Mouse (Mus musculus) megakaryocyte-erythroid progenitor cell, adult 5-6 weeks (primary cell): ENCODE measurements at regions not wholly inside any gene's neighbourhood (a gene's known extent, or its start where the extent isn't known, plus 50 kb on each side); places are given as distances from the start of the nearest gene placed in this dataset.

Experiments
- ATAC-seq: replicated peaks from 2 replicates; pipeline ENCODE4 v1.8.0; 2016; ENCODE audit warnings: mild to moderate bottlenecking, inconsistent platforms; ENCODE audit not compliant: severe bottlenecking, poor library complexity, low FRiP score, low TSS enrichment

- no peak for ATAC-seq
Measured at GRCm38 (mm10) chr13:63693636-63694035, 120.2 kb upstream of the Ptch1 start.

DNA sequence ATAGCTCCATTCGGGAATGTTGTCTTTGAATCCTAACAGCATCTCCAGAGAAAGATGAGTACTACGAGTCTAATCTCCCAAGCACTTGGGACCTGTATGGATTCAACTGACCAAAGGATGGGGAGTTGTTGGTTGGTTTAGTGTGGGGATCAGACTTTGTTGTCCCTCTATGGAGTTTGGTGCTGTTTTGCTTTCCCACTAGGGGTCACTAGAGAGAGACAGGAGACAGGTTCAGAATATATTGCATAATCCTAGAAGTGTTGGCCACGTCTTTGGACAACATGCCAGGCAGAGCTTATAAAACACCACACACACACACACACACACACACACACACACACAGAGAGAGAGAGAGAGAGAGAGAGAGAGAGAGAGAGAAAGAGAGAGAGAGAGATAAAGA is 118.6 kb upstream of the Ercc6l2 start:
- ATAC-seq: peak; percentile 77

DNA sequence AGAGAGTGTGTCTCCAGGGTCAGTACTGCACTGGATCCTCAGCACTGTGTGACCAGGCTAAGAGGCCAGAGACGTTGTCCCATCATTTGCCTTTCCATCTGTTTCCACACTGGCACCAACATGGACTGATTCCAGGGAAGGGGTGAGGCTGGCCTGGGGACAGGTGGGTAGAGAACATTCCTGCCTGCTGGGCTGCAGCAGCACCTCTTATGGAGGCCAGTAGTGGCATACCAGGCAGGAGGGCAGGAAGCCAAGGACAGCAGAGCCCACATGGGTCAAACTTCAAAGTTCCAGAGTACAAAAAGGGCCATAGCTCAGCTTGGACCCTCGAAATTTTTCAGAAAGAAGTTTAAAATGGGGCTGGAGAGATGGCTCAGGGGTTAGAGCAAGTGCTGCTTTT is 115.4 kb upstream of the Ercc6l2 start:
- ATAC-seq: no peak

DNA sequence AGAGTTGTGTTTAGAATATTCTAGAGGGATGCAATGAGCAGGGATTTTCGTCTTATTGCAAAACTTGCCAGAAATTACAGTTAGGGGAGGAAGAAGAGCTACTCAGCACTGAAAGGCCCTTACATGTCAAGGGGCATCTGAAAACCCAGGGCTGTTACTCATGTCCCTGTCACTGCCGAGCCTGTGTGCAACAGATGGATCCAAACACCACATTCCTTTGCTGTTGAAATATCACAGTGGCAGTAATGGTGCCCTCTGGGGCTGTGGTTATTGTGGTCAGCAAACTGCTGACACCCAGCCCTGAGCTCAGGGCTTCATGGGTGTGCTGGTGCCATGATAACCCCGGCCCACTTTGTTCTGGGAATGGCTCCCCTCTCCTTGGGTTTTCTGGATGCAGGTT is 114.3 kb upstream of the Ercc6l2 start:
- peak; percentile 43; the same call in 1 of the 2 replicates for ATAC-seq

- ATAC-seq: 0 out of 2 replicates have a peak, but pooled peaks have one; percentile 31
Measured at GRCm38 (mm10) chr13:63701199-63702175, 113.6 kb upstream of the Ercc6l2 start.

DNA sequence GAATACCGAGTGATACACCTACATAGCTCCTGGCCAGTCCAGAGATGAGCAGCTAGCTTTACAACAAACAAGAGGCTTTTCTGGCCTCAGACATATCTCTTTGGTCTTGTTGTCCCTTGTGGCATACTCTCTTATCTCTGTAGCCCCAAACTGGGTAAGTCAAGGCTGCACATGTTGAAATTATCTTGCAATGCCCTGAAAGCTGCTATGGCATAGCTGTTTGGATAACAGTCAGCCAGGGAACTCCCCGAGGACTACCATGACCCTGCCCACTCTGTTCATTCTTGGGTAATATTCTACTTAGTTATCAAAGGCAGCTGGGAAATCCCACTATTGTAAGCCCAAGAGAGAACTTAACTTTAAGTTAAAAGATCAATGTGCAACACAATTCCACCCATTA is 106.5 kb upstream of the Ercc6l2 start:
- peak; percentile 93 for ATAC-seq

DNA sequence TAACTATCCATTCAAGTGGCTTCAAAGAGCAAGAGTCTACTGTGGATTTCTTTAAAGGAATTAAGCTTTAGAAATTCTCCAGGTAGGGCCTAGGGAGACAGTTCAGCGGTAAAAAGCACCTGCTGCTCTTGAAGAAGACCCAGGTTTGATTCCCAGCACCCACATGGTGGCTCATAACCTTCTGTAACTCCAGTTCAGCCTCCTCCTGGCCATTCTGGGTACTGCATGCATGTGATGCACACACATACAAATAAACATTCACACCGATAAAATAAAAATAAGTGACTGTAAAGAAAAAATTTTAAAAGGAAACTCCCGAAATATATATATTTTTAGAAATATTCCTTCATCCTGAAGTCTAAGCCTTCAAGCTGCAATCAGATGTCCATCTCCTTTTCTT is 101.9 kb upstream of the Ercc6l2 start:
- ATAC-seq: no peak

DNA sequence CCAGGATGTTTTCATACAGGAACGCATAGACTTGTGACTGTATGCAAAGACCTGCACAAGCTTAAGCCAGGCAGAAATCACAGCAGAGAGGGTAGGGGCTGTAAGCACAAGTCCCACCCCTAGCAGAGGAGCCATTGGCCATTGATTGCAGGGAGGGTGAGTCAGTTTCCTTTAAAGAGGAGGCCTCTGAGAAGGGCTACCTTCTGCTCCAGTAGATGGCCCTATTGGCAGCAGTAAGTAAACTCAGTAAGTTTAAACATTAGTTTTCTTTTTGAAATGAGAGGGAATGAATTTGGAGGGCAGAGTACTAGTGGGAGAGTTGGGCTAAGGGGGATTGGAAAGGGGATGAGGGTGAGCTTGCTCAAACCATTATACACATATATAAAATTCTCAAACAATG is 98.5 kb upstream of the Ercc6l2 start:
- no peak for ATAC-seq

DNA sequence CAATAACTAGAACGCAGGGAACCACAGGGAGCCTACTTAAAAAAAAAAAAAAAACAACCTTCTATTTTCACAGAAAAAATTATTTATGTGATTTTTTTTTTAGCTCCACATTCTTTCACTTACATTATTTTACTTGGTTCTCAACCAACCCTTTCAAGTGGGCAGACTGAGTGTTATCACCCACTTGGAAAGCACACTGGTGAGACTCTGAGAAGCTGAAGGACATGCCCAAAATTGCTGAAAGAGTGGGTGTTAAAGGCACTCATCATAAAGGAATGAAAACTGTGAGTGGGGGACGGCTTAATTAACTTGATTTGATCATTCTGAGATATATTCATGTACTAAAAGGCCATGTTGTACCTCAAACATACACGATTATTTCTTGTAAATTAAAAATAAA is 97.8 kb upstream of the Ercc6l2 start:
- ATAC-seq: no peak

- ATAC-seq: no peak
Measured at GRCm38 (mm10) chr13:63718782-63719181, 96.3 kb upstream of the Ercc6l2 start.

GRCm38 (mm10) chr13:63719351-63720207 is 95.5 kb upstream of the Ercc6l2 start:
- peak; percentile 83 for ATAC-seq

GRCm38 (mm10) chr13:63720610-63721009 is 94.4 kb upstream of the Ercc6l2 start:
- ATAC-seq: no peak

DNA sequence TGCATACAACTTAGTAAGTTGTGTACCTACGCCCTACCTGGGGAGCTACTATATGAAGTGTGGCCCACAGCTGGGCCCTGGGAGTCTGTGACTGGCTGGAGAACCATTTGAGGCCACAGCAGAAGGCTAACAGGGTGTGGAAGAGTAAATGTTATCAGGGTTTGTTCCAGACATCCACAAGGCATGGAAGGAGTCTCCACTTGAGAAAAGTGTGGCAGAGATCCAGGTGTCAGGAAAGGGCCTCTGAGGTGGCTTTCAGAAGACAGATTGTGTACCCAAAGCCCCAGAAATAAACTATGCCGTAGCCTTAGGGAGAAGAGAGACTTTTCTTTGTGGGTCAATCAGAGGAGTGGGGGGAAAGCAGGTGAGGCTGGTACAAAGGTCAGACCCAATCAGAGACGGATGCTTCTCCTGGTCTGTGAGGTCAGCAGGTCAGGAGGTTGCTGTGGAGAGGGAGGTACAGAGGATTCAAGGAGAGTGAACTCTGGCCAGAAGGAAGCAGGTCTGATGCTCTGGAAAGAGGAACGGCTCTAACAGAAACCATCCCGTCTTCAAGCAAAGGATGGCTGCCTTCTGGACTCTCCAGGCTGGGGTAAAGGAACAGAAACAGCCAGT is 93.9 kb upstream of the Ercc6l2 start:
- ATAC-seq: no peak

DNA sequence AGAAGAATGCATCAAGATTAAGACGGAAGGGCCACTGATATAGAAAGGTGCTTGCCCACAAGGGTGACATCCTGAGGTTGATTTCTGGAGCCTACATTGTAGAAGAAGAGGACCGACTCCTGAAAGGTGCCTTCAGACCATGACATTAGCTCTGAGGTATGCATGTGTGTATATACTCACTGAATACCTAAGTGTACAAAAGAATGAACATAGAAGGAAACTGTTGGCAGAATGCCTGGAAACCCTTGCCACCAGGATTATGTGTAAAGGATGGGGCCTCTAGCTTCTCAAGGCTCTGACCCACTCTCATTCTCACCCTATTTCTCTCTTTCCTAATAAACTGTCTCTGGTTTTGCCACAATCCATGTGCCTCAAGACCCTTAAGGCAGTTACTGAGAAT is 90.7 kb upstream of the Ercc6l2 start:
- no peak for ATAC-seq

GRCm38 (mm10) chr13:63724843-63725582 is 90.0 kb upstream of the Ercc6l2 start:
- peak; percentile 79 for ATAC-seq

DNA sequence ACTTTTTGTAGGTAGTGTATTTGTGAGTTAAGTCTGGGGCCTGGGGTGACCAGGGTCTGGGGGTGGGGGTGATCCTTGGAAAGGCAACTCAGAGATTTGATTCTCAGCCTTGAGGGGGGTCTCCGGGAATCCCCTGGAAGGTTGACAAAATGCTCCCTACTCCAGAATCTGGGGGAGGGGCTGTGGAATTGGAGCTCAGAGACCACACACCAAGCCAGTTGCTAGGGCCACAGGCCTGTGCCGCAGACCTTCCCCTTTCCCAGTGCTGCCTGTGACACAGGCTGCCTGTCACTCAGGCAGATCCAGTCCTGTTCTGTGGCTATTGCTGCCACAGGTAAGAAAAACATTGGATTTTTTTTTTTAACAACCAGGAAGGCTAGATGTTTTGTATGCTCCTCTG is 89.0 kb upstream of the Ercc6l2 start:
- no peak for ATAC-seq

- ATAC-seq: no peak
Measured at GRCm38 (mm10) chr13:63726509-63726908, 88.5 kb upstream of the Ercc6l2 start.

- ATAC-seq: no peak
Measured at GRCm38 (mm10) chr13:63735739-63736138, 79.3 kb upstream of the Ercc6l2 start.

- ATAC-seq: no peak
Measured at GRCm38 (mm10) chr13:63741879-63742278, 73.2 kb upstream of the Ercc6l2 start.
